Mouse (Mus musculus) cortical plate, adult 2 months (tissue): Measurements from ENCODE around the gene Sulf2.

Experiments
- CTCF ChIP-seq: fragments of 200-500 bp; IDR thresholded peaks from 2 replicates; pipeline ENCODE4 v1.5.1; 2011; ENCODE audit warnings: mild to moderate bottlenecking, control low read depth, low read length; ENCODE audit not compliant: insufficient read depth; ENCODE audit errors: extremely low read depth
- POLR2A ChIP-seq: fragments of 200-500 bp; IDR thresholded peaks from 2 replicates; pipeline ENCODE4 v1.6.1; 2011; ENCODE audit warnings: mild to moderate bottlenecking, low read length, control low read depth; ENCODE audit not compliant: insufficient read depth; ENCODE audit errors: extremely low read depth

GRCm38 (mm10) chr2:166048852-166049251 lies 106.6 kb downstream of the Sulf2 start:
- TF ChIP-seq CTCF (no peak), POLR2A (no peak)
